Mouse (Mus musculus): ENCODE results near the gene Rtn4. TPM values are rescaled to one million over a fixed set of nuclear protein-coding genes. Genes with fewer than 3 reads are reported as not detected.

Rtn4 gene
- total and polyA plus RNA-seq, 3 experiments = 46.5 to 202 (median 57.8) TPM

- peaks cover 0 to 10% of the 10 kb centered on the region in 2 experiments; a peak in 2 of 4 replicates for H3K4me1 ChIP-seq (ENCODE audit: control insufficient read depth in 1 of 2, insufficient read depth in 2 of 2, low read length in 2 of 2)
- TF ChIP-seq KAT2A (conservative IDR thresholded peaks at IDR 0.05; ENCODE audit: low read depth, low read length) (no peak), MYC (IDR thresholded peaks at IDR 0.05; ENCODE audit: low read depth, low read length) (0 out of 2 replicates have a peak, but pooled peaks have one; percentile 12), NELFE (IDR thresholded peaks at IDR 0.05; ENCODE audit: low read depth, low read length) (no peak), TCF12 (IDR thresholded peaks at IDR 0.05; ENCODE audit: low read depth, low read length) (no peak), HCFC1 (IDR thresholded peaks at IDR 0.05; ENCODE audit: low read depth, low read length) (no peak), CHD2 (IDR thresholded peaks at IDR 0.05; ENCODE audit: low read length) (no peak), ZKSCAN1 (IDR thresholded peaks at IDR 0.05; ENCODE audit: low read depth, low read length) (no peak), RCOR1 (IDR thresholded peaks at IDR 0.05; ENCODE audit: low read depth, low read length) (no peak), MXI1 (IDR thresholded peaks at IDR 0.05; ENCODE audit: low read depth, low read length) (peak; percentile 13; the same call in 1 of the 2 replicates)
- peaks cover 0 to 8% of the 10 kb centered on the region in 2 experiments; a peak in 3 of 4 replicates for H3K36me3 ChIP-seq (ENCODE audit: control insufficient read depth in 1 of 2, insufficient read depth in 2 of 2, low read length in 2 of 2)
- peak; percentile 56 for DNase-seq (ENCODE audit: low read depth, low spot score)
- H3K27me3 ChIP-seq (ENCODE audit: control insufficient read depth in 1 of 2, insufficient read depth in 2 of 2, low read length in 2 of 2) = no peaks in the 10 kb centered on the region
- H3K27ac ChIP-seq (ENCODE audit: control insufficient read depth, low read depth, low read length) = no peak overlapping the region
- H3K9ac ChIP-seq (ENCODE audit: control insufficient read depth, low read depth, low read length, poor library complexity, severe bottlenecking) = peak overlapping the region; percentile 88
- H3K9me3 ChIP-seq (replicated peaks; ENCODE audit: insufficient read depth, low read length) = no peaks in the 10 kb centered on the region
- H3K79me2 ChIP-seq (ENCODE audit: control insufficient read depth, insufficient read depth, low read length, poor library complexity) = peaks cover 17% of the 10 kb centered on the region
- peak overlapping the region; percentile 83 to 95 for H3K4me3 ChIP-seq (ENCODE audit: control insufficient read depth in 1 of 2, insufficient read depth in 1 of 2, low read depth in 2 of 2, low read length in 2 of 2)
These were observed 1.2 kb upstream of the Rtn4 start for GRCm38 (mm10) chr11:29691556-29691955.

GRCm38 (mm10) chr11:29692111-29692682, 550 bp upstream of the Rtn4 start:
- Histone ChIP-seq H3K79me2 (ENCODE audit: control insufficient read depth, insufficient read depth, low read length, poor library complexity) (peaks cover 20% of the 10 kb centered on the region), H3K27me3 (ENCODE audit: control insufficient read depth in 1 of 2, insufficient read depth in 2 of 2, low read length in 2 of 2) (no peaks in the 10 kb centered on the region), H3K9ac (ENCODE audit: control insufficient read depth, low read depth, low read length, poor library complexity, severe bottlenecking) (peak overlapping the region; percentile 88), H3K9me3 (replicated peaks; ENCODE audit: insufficient read depth, low read length) (no peaks in the 10 kb centered on the region), H3K36me3 (ENCODE audit: control insufficient read depth in 1 of 2, insufficient read depth in 2 of 2, low read length in 2 of 2) (peaks cover 0 to 13% of the 10 kb centered on the region in 2 experiments; a peak in 3 of 4 replicates), H3K27ac (ENCODE audit: control insufficient read depth, low read depth, low read length) (peak overlapping the region; percentile 76), H3K4me3 (ENCODE audit: control insufficient read depth in 1 of 2, insufficient read depth in 1 of 2, low read depth in 2 of 2, low read length in 2 of 2) (peak overlapping the region; percentile 83 to 95), H3K4me1 (ENCODE audit: control insufficient read depth in 1 of 2, insufficient read depth in 2 of 2, low read length in 2 of 2) (peaks cover 0 to 14% of the 10 kb centered on the region in 2 experiments; a peak in 2 of 4 replicates)
- no peak for TF ChIP-seq HCFC1 (IDR thresholded peaks at IDR 0.05; ENCODE audit: low read depth, low read length)
- no peak; a peak in 1 of 4 replicates for TF ChIP-seq EP300 (IDR thresholded peaks at IDR 0.05; ENCODE audit: low read depth in 1 of 2, low read length in 2 of 2)
- 0 out of 2 replicates have a peak, but pooled peaks have one; percentile 64 for TF ChIP-seq JUND (IDR thresholded peaks at IDR 0.05; ENCODE audit: low read depth, low read length)
- TF ChIP-seq POLR2AphosphoS2 (IDR thresholded peaks at IDR 0.05; ENCODE audit: low read length) = no peak
- TF ChIP-seq ZNF384 (IDR thresholded peaks at IDR 0.05; ENCODE audit: low read depth, low read length) = peak; percentile 39; the same call in 1 of the 2 replicates
- TF ChIP-seq ZMIZ1 (IDR thresholded peaks at IDR 0.05; ENCODE audit: low read depth, low read length) = no peak
- no peak for TF ChIP-seq TCF12 (IDR thresholded peaks at IDR 0.05; ENCODE audit: low read depth, low read length)
- peak; percentile 18; the same call in 1 of the 2 replicates for TF ChIP-seq RAD21 (IDR thresholded peaks at IDR 0.05; ENCODE audit: low read depth, low read length)
- TF ChIP-seq POLR2A (IDR thresholded peaks at IDR 0.05; ENCODE audit: control insufficient read depth in 1 of 2, insufficient read depth in 1 of 2, low read depth in 1 of 2, low read length in 2 of 2, poor library complexity in 1 of 2) = no peak
- TF ChIP-seq ZC3H11A (IDR thresholded peaks at IDR 0.05; ENCODE audit: low read depth, low read length) = 0 out of 2 replicates have a peak, but pooled peaks have one; percentile 10
- no peak for TF ChIP-seq SMC3 (IDR thresholded peaks at IDR 0.05; ENCODE audit: low read depth, low read length)
- no peak; the same call in 1 of the 2 replicates for TF ChIP-seq SIN3A (IDR thresholded peaks at IDR 0.05; ENCODE audit: low read length)
- no peak for TF ChIP-seq CHD2 (IDR thresholded peaks at IDR 0.05; ENCODE audit: low read length)
- 0 out of 2 replicates have a peak, but pooled peaks have one; percentile 3 for TF ChIP-seq MYC (IDR thresholded peaks at IDR 0.05; ENCODE audit: low read depth, low read length)
- peak in 1 of 3 experiments; percentile 62; a peak in 2 of 6 replicates for TF ChIP-seq CTCF (IDR thresholded peaks at IDR 0.05 in 2 of 3, conservative IDR thresholded peaks at IDR 0.05 in 1 of 3; ENCODE audit: control insufficient read depth in 1 of 3, insufficient read depth in 1 of 3, low read depth in 2 of 3, low read length in 3 of 3, poor library complexity in 1 of 3, severe bottlenecking in 1 of 3)
- TF ChIP-seq GABPA (IDR thresholded peaks at IDR 0.05; ENCODE audit: low read depth, low read length) = no peak
- no peak for TF ChIP-seq USF2 (IDR thresholded peaks at IDR 0.05; ENCODE audit: borderline replicate concordance in 1 of 2, insufficient read depth in 1 of 2, low read depth in 1 of 2, low read length in 2 of 2)
- peak; percentile 80 for DNase-seq (ENCODE audit: low read depth, low spot score)

Measured in MEL (cell line).